Mouse (Mus musculus) lung, postnatal 0 days (tissue): ENCODE results near the gene Naaa.

ENCODE experiments used
- CTCF ChIP-seq: IDR thresholded peaks from 2 replicates; pipeline ENCODE4 v1.5.1; 2016; ENCODE audit warnings: antibody characterized with exemption, mild to moderate bottlenecking
- EP300 ChIP-seq: IDR thresholded peaks from 2 replicates; pipeline ENCODE4 v1.6.1; 2016; ENCODE audit warnings: antibody characterized with exemption, mild to moderate bottlenecking, control low read depth

DNA sequence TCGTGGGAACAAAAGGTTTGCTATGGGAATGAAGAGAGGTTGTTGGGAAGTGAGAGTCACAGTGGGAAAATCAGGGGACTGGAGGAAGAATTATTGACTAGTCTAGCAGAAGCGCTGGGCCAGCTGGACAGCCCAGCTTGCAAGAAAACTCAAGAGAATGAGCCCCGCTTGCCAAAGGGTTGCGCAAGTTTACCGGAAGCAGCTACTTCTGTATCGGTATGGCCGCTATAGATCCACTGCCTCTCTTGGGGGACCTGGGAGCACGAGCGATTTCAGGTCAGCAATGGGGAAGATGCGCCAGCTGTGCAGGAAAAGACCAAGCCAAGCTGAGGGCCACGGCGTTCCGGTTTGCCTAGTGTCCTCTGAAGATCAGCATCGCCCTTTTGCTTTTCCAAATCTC, 40.6 kb upstream of the Naaa start:
- TF ChIP-seq CTCF (no peak), EP300 (no peak)
